Mouse (Mus musculus): ENCODE measurements at regions not wholly inside any gene's neighbourhood (a gene's known extent, or its start where the extent isn't known, plus 50 kb on each side); places are given as distances from the start of the nearest gene placed in this dataset.

GRCm38 (mm10) chr12:39840179-39840578 is 197.6 kb downstream of the Arl4a start:
- DNase-seq (ENCODE audit: low spot score), result no peak

- no peak for DNase-seq (ENCODE audit: low spot score)
Observed at GRCm38 (mm10) chr12:39831079-39831478, 206.7 kb downstream of the Arl4a start.

- DNase-seq (ENCODE audit: low spot score), result no peak
Observed at GRCm38 (mm10) chr12:39830530-39830929, 207.3 kb downstream of the Arl4a start.

GRCm38 (mm10) chr12:39822671-39823070 is 215.2 kb downstream of the Arl4a start:
- no peak for DNase-seq (ENCODE audit: low spot score)

- DNase-seq (ENCODE audit: low spot score), result no peak
Observed at GRCm38 (mm10) chr12:39801536-39801935, 236.3 kb downstream of the Arl4a start.

GRCm38 (mm10) chr12:39797843-39798242 is 240.0 kb downstream of the Arl4a start:
- DNase-seq (ENCODE audit: low spot score), result no peak

GRCm38 (mm10) chr12:39796939-39797338 is 240.9 kb downstream of the Arl4a start:
- DNase-seq (ENCODE audit: low spot score), result no peak

GRCm38 (mm10) chr12:39785026-39785425 is 252.8 kb downstream of the Arl4a start:
- no peak for DNase-seq (ENCODE audit: low spot score)

GRCm38 (mm10) chr12:39784532-39784931 is 253.3 kb downstream of the Arl4a start:
- no peak for DNase-seq (ENCODE audit: low spot score)

GRCm38 (mm10) chr12:39776173-39776572 is 261.7 kb downstream of the Arl4a start:
- no peak for DNase-seq (ENCODE audit: low spot score)

- DNase-seq (ENCODE audit: low spot score), result no peak
Observed at GRCm38 (mm10) chr12:39766988-39767387, 270.8 kb downstream of the Arl4a start.

- no peak for DNase-seq (ENCODE audit: low spot score)
Observed at GRCm38 (mm10) chr12:39763529-39763928, 274.3 kb downstream of the Arl4a start.

- DNase-seq (ENCODE audit: low spot score), result no peak
Observed at GRCm38 (mm10) chr12:39761946-39762345, 275.9 kb downstream of the Arl4a start.

- DNase-seq (ENCODE audit: low spot score), result no peak
Observed at GRCm38 (mm10) chr12:39761326-39761725, 276.5 kb downstream of the Arl4a start.

- no peak for DNase-seq (ENCODE audit: low spot score)
Observed at GRCm38 (mm10) chr12:39757975-39758374, 279.9 kb downstream of the Arl4a start.

GRCm38 (mm10) chr12:39751850-39752249 is 286.0 kb downstream of the Arl4a start:
- no peak for DNase-seq (ENCODE audit: low spot score)

GRCm38 (mm10) chr12:39742156-39743063 is 295.4 kb downstream of the Arl4a start:
- no peak for DNase-seq (ENCODE audit: low spot score)

GRCm38 (mm10) chr12:39741051-39741847 is 296.6 kb downstream of the Arl4a start:
- DNase-seq (ENCODE audit: low spot score), result no peak

GRCm38 (mm10) chr12:39736966-39737365 is 300.9 kb downstream of the Arl4a start:
- no peak for DNase-seq (ENCODE audit: low spot score)

- DNase-seq (ENCODE audit: low spot score), result no peak
Observed at GRCm38 (mm10) chr12:39736097-39736920, 301.5 kb downstream of the Arl4a start.

GRCm38 (mm10) chr12:39734176-39734575 is 303.6 kb downstream of the Arl4a start:
- no peak for DNase-seq (ENCODE audit: low spot score)

- no peak for DNase-seq (ENCODE audit: low spot score)
Observed at GRCm38 (mm10) chr12:39731177-39731576, 306.6 kb downstream of the Arl4a start.
